Mouse (Mus musculus): Measurements from ENCODE around the gene Bahcc1. TPM values are rescaled to one million over a fixed set of nuclear protein-coding genes. Genes with fewer than 3 reads are reported as not detected.

The Bahcc1 gene
- polyA plus RNA-seq, 1 experiment from 2014 or later = 17.0 TPM

Small RNA genes lying within 50 kb of the gene (microRNA-seq; reads per million reads assigned to microRNA genes)
- gene Gm47297 = not detected

Other genes starting within 250 kb of the Bahcc1 start
- gene Aatk, start 185.8 kb upstream of the Bahcc1 start, polyA plus RNA-seq (2014; fragmentation: Nextera tagmentation; extraction: Ambion mirVana) = 32.2 and 37.7 TPM in 2 replicates
- 20.4 and 23.6 TPM in 2 replicates for gene Cep131, start 146.1 kb upstream of the Bahcc1 start, polyA plus RNA-seq (2014; fragmentation: Nextera tagmentation; extraction: Ambion mirVana)
- 20.7 and 21.1 TPM in 2 replicates for gene Tepsin, start 134.2 kb upstream of the Bahcc1 start, polyA plus RNA-seq (2014; fragmentation: Nextera tagmentation; extraction: Ambion mirVana)
- gene Ndufaf8, start 134.0 kb upstream of the Bahcc1 start, polyA plus RNA-seq (2014; fragmentation: Nextera tagmentation; extraction: Ambion mirVana) = 49.1 and 61.5 TPM in 2 replicates
- gene Slc38a10, start 81.6 kb upstream of the Bahcc1 start, polyA plus RNA-seq (2014; fragmentation: Nextera tagmentation; extraction: Ambion mirVana) = 78.8 and 90.6 TPM in 2 replicates
- 4,176 and 4,177 TPM in 2 replicates for gene Actg1, start 115.6 kb downstream of the Bahcc1 start, polyA plus RNA-seq (2014; fragmentation: Nextera tagmentation; extraction: Ambion mirVana)
- 0.63 and 1.7 TPM in 2 replicates for gene Fscn2, start 128.6 kb downstream of the Bahcc1 start, polyA plus RNA-seq (2014; fragmentation: Nextera tagmentation; extraction: Ambion mirVana)
- gene Faap100, start 145.8 kb downstream of the Bahcc1 start, polyA plus RNA-seq (2014; fragmentation: Nextera tagmentation; extraction: Ambion mirVana) = 74.8 and 86.8 TPM in 2 replicates
- 31.1 and 39.8 TPM in 2 replicates for gene Nploc4, start 204.8 kb downstream of the Bahcc1 start, polyA plus RNA-seq (2014; fragmentation: Nextera tagmentation; extraction: Ambion mirVana)
- gene Tspan10, start 209.7 kb downstream of the Bahcc1 start, polyA plus RNA-seq (2014; fragmentation: Nextera tagmentation; extraction: Ambion mirVana) = not detected in 2 replicates
- 0.31 and 0.59 TPM in 2 replicates for gene Pde6g, start 220.6 kb downstream of the Bahcc1 start, polyA plus RNA-seq (2014; fragmentation: Nextera tagmentation; extraction: Ambion mirVana)
- 12.0 and 12.9 TPM in 2 replicates for gene Oxld1, start 225.1 kb downstream of the Bahcc1 start, polyA plus RNA-seq (2014; fragmentation: Nextera tagmentation; extraction: Ambion mirVana)
- 21.6 and 28.4 TPM in 2 replicates for gene Ccdc137, start 225.2 kb downstream of the Bahcc1 start, polyA plus RNA-seq (2014; fragmentation: Nextera tagmentation; extraction: Ambion mirVana)
- 65.5 and 68.1 TPM in 2 replicates for gene Arl16, start 234.7 kb downstream of the Bahcc1 start, polyA plus RNA-seq (2014; fragmentation: Nextera tagmentation; extraction: Ambion mirVana)